Mouse (Mus musculus) gastrocnemius, postnatal 25 days (tissue): ENCODE results near the gene Castor1. TPM values are rescaled to one million over a fixed set of nuclear protein-coding genes. Genes with fewer than 3 reads are reported as not detected.

ENCODE experiments used
- DNase-seq: peaks from one replicate; pipeline ENCODE4 v3.0.0; 2022
- total RNA-seq, 2 experiments: library from RNA; stranded (reverse); gene quantifications; 1 replicate in 1 of 2; 2 replicates in 1 of 2; pipeline ENCODE4 v1.2.3; 2021

Gene Castor1
- total RNA-seq, 2 experiments from 2014 or later: 1.8 to 4.4 TPM

GRCm38 (mm10) chr11:4206563-4206962, 11.5 kb upstream of the Castor1 start:
- no peak for DNase-seq

- DNase-seq: no peak
These were observed 10.4 kb upstream of the Castor1 start for GRCm38 (mm10) chr11:4207655-4208054.

- no peak for DNase-seq
These were observed 8.5 kb upstream of the Castor1 start for GRCm38 (mm10) chr11:4209556-4209955.

- no peak for DNase-seq
These were observed 7.2 kb upstream of the Castor1 start for GRCm38 (mm10) chr11:4210786-4211185.

GRCm38 (mm10) chr11:4213107-4213506, 4.9 kb upstream of the Castor1 start:
- DNase-seq: no peak

- DNase-seq: no peak
These were observed 3.5 kb upstream of the Castor1 start for GRCm38 (mm10) chr11:4214572-4214971.

- no peak for DNase-seq
These were observed 3.0 kb upstream of the Castor1 start for GRCm38 (mm10) chr11:4215061-4215460.

- DNase-seq: peak; percentile 68
These were observed 1.6 kb upstream of the Castor1 start for GRCm38 (mm10) chr11:4216248-4217000.

- no peak for DNase-seq
These were observed 612 bp downstream of the Castor1 start for GRCm38 (mm10) chr11:4218637-4219036.

- peak; percentile 81 for DNase-seq
These were observed 1.3 kb downstream of the Castor1 start for GRCm38 (mm10) chr11:4219317-4219751.

GRCm38 (mm10) chr11:4219908-4220307, 1.9 kb downstream of the Castor1 start:
- DNase-seq: no peak

- peak; percentile 66 for DNase-seq
These were observed 2.7 kb downstream of the Castor1 start for GRCm38 (mm10) chr11:4220443-4221400.

GRCm38 (mm10) chr11:4222046-4222950, 4.3 kb downstream of the Castor1 start:
- DNase-seq: no peak

- DNase-seq: no peak
These were observed 5.6 kb downstream of the Castor1 start for GRCm38 (mm10) chr11:4223393-4224188.

GRCm38 (mm10) chr11:4224223-4224622, 6.2 kb downstream of the Castor1 start:
- DNase-seq: no peak

- DNase-seq: no peak
These were observed 8.7 kb downstream of the Castor1 start for GRCm38 (mm10) chr11:4226569-4227325.

- DNase-seq: peak; percentile 73
These were observed 10.4 kb downstream of the Castor1 start for GRCm38 (mm10) chr11:4228463-4228862.

GRCm38 (mm10) chr11:4229841-4230240, 11.8 kb downstream of the Castor1 start:
- no peak for DNase-seq

- no peak for DNase-seq
These were observed 13.4 kb downstream of the Castor1 start for GRCm38 (mm10) chr11:4231435-4231834.

GRCm38 (mm10) chr11:4232644-4233043, 14.6 kb downstream of the Castor1 start:
- DNase-seq: no peak
